Mouse (Mus musculus): ENCODE results near the gene Ankrd39.

DNA sequence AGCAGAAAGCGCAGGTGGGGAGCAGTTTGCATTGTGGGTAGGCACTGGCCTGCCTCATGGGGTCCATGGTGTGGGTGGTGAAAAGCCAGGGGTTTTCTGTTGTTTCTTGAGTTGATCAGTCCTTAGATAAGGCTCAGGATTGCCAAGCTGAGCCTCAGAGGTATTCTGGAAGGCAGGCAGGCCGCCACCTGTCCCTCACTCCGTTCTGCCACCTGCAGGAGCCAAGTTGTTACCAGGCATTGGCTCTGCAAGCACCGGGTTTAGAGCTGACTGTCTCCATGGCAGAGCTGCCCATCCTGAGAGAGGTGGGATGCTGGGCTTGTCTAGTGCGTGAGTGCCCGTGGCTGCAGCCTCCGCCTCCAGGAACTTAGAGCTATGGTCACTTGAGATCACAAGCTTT is 25.0 kb downstream of the Ankrd39 start:
- TF ChIP-seq CTCF (IDR thresholded peaks at IDR 0.05; ENCODE audit: borderline replicate concordance, insufficient read depth, low read depth, low read length) (no peak; the same call in 1 of the 2 replicates), POLR2A (IDR thresholded peaks at IDR 0.05; ENCODE audit: borderline replicate concordance, insufficient read depth, low read length) (no peak)

Data from cerebellum, adult 2 months (tissue).